In genomic region chr15:18821114-18821756, GRCm38 (mm10) we compare ENCODE assay signal across 8 mouse cellular contexts. TPM values are rescaled to one million over a fixed set of nuclear protein-coding genes. Genes with fewer than 3 reads are reported as not detected.
DNase-seq lines count a peak whose midpoint lies in the region; ATAC-seq and TF ChIP-seq lines count a peak whose summit lies in the region.

No protein-coding gene starts in this region.

- H3K9ac ChIP-seq in hindbrain, embryonic 13.5 days: no peak overlapping the region

- peak; percentile 69 for ATAC-seq in hindbrain, embryonic 13.5 days (ENCODE audit: low FRiP score)

- peak; percentile 93 for TF ChIP-seq CTCF in cerebellum, adult 2 months (IDR thresholded peaks at IDR 0.05; ENCODE audit: borderline replicate concordance, insufficient read depth, low read depth, low read length)

- no peak for TF ChIP-seq POLR2A in cerebellum, adult 2 months (IDR thresholded peaks at IDR 0.05; ENCODE audit: borderline replicate concordance, insufficient read depth, low read length)

- no peaks in the 10 kb centered on the region for H3K4me1 ChIP-seq in cerebellum, adult 2 months (ENCODE audit: control insufficient read depth, insufficient read depth, low read length)
- peaks cover 16% of the 10 kb centered on the region for H3K4me1 ChIP-seq in hindbrain, embryonic 13.5 days (replicated peaks)

- 21% methylated on average over 10 of the region's 10 CpGs for WGBS in cerebellum, adult 2 months
- 27% methylated on average over 10 of the region's 10 CpGs for WGBS in hindbrain, embryonic 13.5 days

- DNase-seq in MN1 (ENCODE audit: low spot score): peak; percentile 65
- DNase-seq in cerebellum, adult 2 months: peak; percentile 89 to 93
- DNase-seq in forelimb bud, embryonic 11.5 days (ENCODE audit: low read depth, low spot score): peak; percentile 88
- DNase-seq in layer of hippocampus, postnatal 14 days (ENCODE audit: low spot score in 2 of 2): peak; percentile 95 to 97
- peak; percentile 78 for DNase-seq in lung, postnatal 10 days
- DNase-seq in retina, adult 2 months (ENCODE audit: low read depth, low spot score): peak; percentile 59
- peak; percentile 77 for DNase-seq in thymus, postnatal 14 days

- peak overlapping the region; percentile 22 for H3K4me3 ChIP-seq in cerebellum, adult 2 months (replicated peaks; ENCODE audit: insufficient read depth, low read depth, low read length)
- H3K4me3 ChIP-seq in hindbrain, embryonic 13.5 days: peak overlapping the region; percentile 48

- H3K4me2 ChIP-seq in hindbrain, embryonic 13.5 days: peak overlapping the region; percentile 60

- no peak overlapping the region for H3K27ac ChIP-seq in cerebellum, adult 2 months (ENCODE audit: insufficient read depth, low read length)
- 0 out of 2 replicates have a peak overlapping the region, but pooled peaks have one; percentile 70 for H3K27ac ChIP-seq in hindbrain, embryonic 13.5 days

- no peaks in the 10 kb centered on the region for H3K36me3 ChIP-seq in hindbrain, embryonic 13.5 days

- H3K9me3 ChIP-seq in hindbrain, embryonic 13.5 days: no peaks in the 10 kb centered on the region

- no peaks in the 10 kb centered on the region for H3K27me3 ChIP-seq in cerebellum, adult 2 months (ENCODE audit: control insufficient read depth, insufficient read depth, low read length)
- H3K27me3 ChIP-seq in hindbrain, embryonic 13.5 days: no peaks in the 10 kb centered on the region

RNA-seq across cellular contexts. Expression of gene Cdh10, which starts 2.5 kb away (rescaled TPM):
- 15.6 and 18.2 TPM in 2 replicates for polyA plus RNA-seq in cerebellum, adult 2 months (2012; rRNA removed)
- polyA plus RNA-seq in hindbrain, embryonic 13.5 days (2015; fragmentation: Nextera tagmentation; extraction: Ambion mirVana): 18.5 and 19.7 TPM in 2 replicates
- total RNA-seq in layer of hippocampus, postnatal 14 days (2021): 10 to 100 TPM; 47.1 to 47.4 TPM
